ENCODE assay signal across 27 mouse cellular contexts in genomic region chr10:8447681-8448080, GRCm38 (mm10).
A peak's percentile ranks its signal among the peaks of the same experiment; 100 is the strongest.
DNase-seq lines count a peak whose midpoint lies in the region; ATAC-seq and TF ChIP-seq lines count a peak whose summit lies in the region.
"Had no signal": no experiment of that assay in that cellular context is flagged by ENCODE, and none has a peak within 500 bp of the region (broad histone marks: within the 10 kb centered on the region; RNA-seq: fewer than 3 reads in every experiment).

No protein-coding gene starts in this region.

- H3K9ac ChIP-seq in hindbrain, embryonic 13.5 days = no peak overlapping the region
- H3K9ac ChIP-seq: embryonic facial prominence, embryonic 15.5 days; forebrain, embryonic 13.5 days; limb, embryonic 12.5 days; liver, embryonic 12.5 days; midbrain, embryonic 12.5 days; neural tube, embryonic 12.5 days had no signal

- no peak for TF ChIP-seq POLR2A in olfactory bulb, adult 2 months (IDR thresholded peaks at IDR 0.05; ENCODE audit: insufficient read depth, low read depth, low read length)

- ATAC-seq in hindbrain, embryonic 13.5 days (ENCODE audit: low FRiP score) = no peak
- ATAC-seq: forebrain, embryonic 13.5 days; intestine, embryonic 16.5 days; liver, embryonic 12.5 days; lung, postnatal 0 days had no signal

- no peaks in the 10 kb centered on the region for H3K27me3 ChIP-seq in hindbrain, embryonic 13.5 days
- H3K27me3 ChIP-seq: embryonic facial prominence, embryonic 15.5 days; forebrain, embryonic 13.5 days; liver, embryonic 12.5 days; megakaryocyte, embryonic 14.5 days; midbrain, embryonic 12.5 days; neural tube, embryonic 12.5 days had no signal

- TF ChIP-seq CTCF in layer of hippocampus, adult 2 months (conservative IDR thresholded peaks at IDR 0.05) = no peak
- TF ChIP-seq CTCF in olfactory bulb, adult 2 months (IDR thresholded peaks at IDR 0.05; ENCODE audit: insufficient read depth, low read depth, low read length) = no peak

- 9% methylated on average over 5 of the region's 5 CpGs for WGBS in olfactory bulb, adult 2 months
- 65% methylated on average over 5 of the region's 5 CpGs for WGBS in hindbrain, embryonic 13.5 days

- no peaks in the 10 kb centered on the region; the same call in 1 of the 2 replicates for H3K4me1 ChIP-seq in olfactory bulb, adult 2 months (ENCODE audit: control insufficient read depth, insufficient read depth, low read length)
- no peaks in the 10 kb centered on the region for H3K4me1 ChIP-seq in hindbrain, embryonic 13.5 days (replicated peaks)
- H3K4me1 ChIP-seq: embryonic facial prominence, embryonic 10.5 days; embryonic facial prominence, embryonic 15.5 days; forebrain, embryonic 13.5 days; liver, embryonic 12.5 days; megakaryocyte, embryonic 14.5 days; midbrain, embryonic 12.5 days; neural tube, embryonic 12.5 days had no signal

- H3K27ac ChIP-seq in layer of hippocampus, adult 2 months = peak overlapping the region; percentile 49; the same call in 1 of the 2 replicates
- H3K27ac ChIP-seq in olfactory bulb, adult 2 months (ENCODE audit: insufficient read depth, low read depth, low read length) = peak overlapping the region; percentile 37
- no peak overlapping the region for H3K27ac ChIP-seq in hindbrain, embryonic 13.5 days
- H3K27ac ChIP-seq: embryonic facial prominence, embryonic 10.5 days; embryonic facial prominence, embryonic 15.5 days; forebrain, embryonic 13.5 days; limb, embryonic 12.5 days; liver, embryonic 12.5 days; midbrain, embryonic 12.5 days; neural tube, embryonic 12.5 days had no signal

- H3K36me3 ChIP-seq in hindbrain, embryonic 13.5 days = no peaks in the 10 kb centered on the region
- H3K36me3 ChIP-seq: embryonic facial prominence, embryonic 10.5 days; embryonic facial prominence, embryonic 15.5 days; limb, embryonic 12.5 days; liver, embryonic 12.5 days; midbrain, embryonic 12.5 days; neural tube, embryonic 12.5 days had no signal

- H3K4me2 ChIP-seq in hindbrain, embryonic 13.5 days = no peak overlapping the region
- H3K4me2 ChIP-seq: embryonic facial prominence, embryonic 15.5 days; forebrain, embryonic 13.5 days; limb, embryonic 12.5 days; liver, embryonic 12.5 days; midbrain, embryonic 12.5 days; neural tube, embryonic 12.5 days had no signal

- no peaks in the 10 kb centered on the region for H3K9me3 ChIP-seq in hindbrain, embryonic 13.5 days
- H3K9me3 ChIP-seq: embryonic facial prominence, embryonic 10.5 days; embryonic facial prominence, embryonic 15.5 days; forebrain, embryonic 13.5 days; limb, embryonic 12.5 days; liver, embryonic 12.5 days; midbrain, embryonic 12.5 days; neural tube, embryonic 12.5 days had no signal

- no peak overlapping the region for H3K4me3 ChIP-seq in layer of hippocampus, adult 2 months
- no peak overlapping the region for H3K4me3 ChIP-seq in olfactory bulb, adult 2 months (ENCODE audit: insufficient read depth, low read depth, low read length)
- H3K4me3 ChIP-seq in hindbrain, embryonic 13.5 days = no peak overlapping the region
- H3K4me3 ChIP-seq: embryonic facial prominence, embryonic 10.5 days; embryonic facial prominence, embryonic 15.5 days; forebrain, embryonic 13.5 days; limb, embryonic 12.5 days; liver, embryonic 12.5 days; megakaryocyte, embryonic 14.5 days; midbrain, embryonic 12.5 days; myocyte; neural tube, embryonic 12.5 days had no signal

- DNase-seq in cerebellum, adult 9-11 months = peak; percentile 29
- no peak for DNase-seq in cerebellum, adult 11-12 months
- no peak for DNase-seq in layer of hippocampus, adult 2 months (ENCODE audit: low spot score in 2 of 2)
- DNase-seq in layer of hippocampus, postnatal 36 days = no peak
- peak; percentile 70 for DNase-seq in brain, adult 2 months (ENCODE audit: low read depth, low spot score)
- DNase-seq: adrenal gland, adult 2 months; cerebellum, postnatal 25 days; gastrocnemius, postnatal 36 days; heart, postnatal 14 days; kidney, postnatal 25 days; lung, adult 18-20 months; lung, postnatal 4 days; right cerebral cortex, postnatal 4 days; thymus, postnatal 4 days had no signal

Comparison
In these comparisons a context has a peak if more than half of its experiments do, and no peak if none do; other contexts are left out.
1. DNase-seq: peak in cerebellum, adult 9-11 months (single experiment) and brain, adult 2 months (single experiment); none in cerebellum, adult 11-12 months (single experiment), layer of hippocampus, adult 2 months (0 of 2) and layer of hippocampus, postnatal 36 days (0 of 2).